Mouse (Mus musculus) midbrain, embryonic 11.5 days (tissue): ENCODE measurements around the gene Bri3. TPM values are rescaled to one million over a fixed set of nuclear protein-coding genes. Genes with fewer than 3 reads are reported as not detected.
A peak's percentile ranks its signal among the peaks of the same experiment; 100 is the strongest.

Source experiments
- ATAC-seq: fragments of 200-750 bp; cut with Nextera tagmentation; 2 replicates; pipeline ENCODE4 v1.8.0; 2017; ENCODE audit warnings: moderate TSS enrichment, moderate library complexity; ENCODE audit not compliant: low FRiP score
- DNase-seq: peaks from one replicate; pipeline ENCODE4 v3.0.0; 2015; ENCODE audit warnings: low spot score; ENCODE audit errors: missing footprints
- H3K27ac ChIP-seq: fragments of 300-500 bp; sonication (generic); 2 replicates; pipeline ENCODE4 v1.5.1; 2014; ENCODE audit warnings: low read depth, low read length
- H3K27me3 ChIP-seq: fragments of 300-500 bp; sonication (generic); 2 replicates; pipeline ENCODE4 v1.6.1; 2014; ENCODE audit warnings: mild to moderate bottlenecking, low read length, moderate library complexity, mixed read lengths; ENCODE audit not compliant: control insufficient read depth, insufficient read depth
- H3K36me3 ChIP-seq: fragments of 300-500 bp; sonication (generic); 2 replicates; pipeline ENCODE4 v1.6.1; 2014; ENCODE audit warnings: mild to moderate bottlenecking, low read length, moderate library complexity, mixed read lengths; ENCODE audit not compliant: control insufficient read depth, insufficient read depth
- H3K4me1 ChIP-seq: fragments of 300-500 bp; sonication (generic); 2 replicates; pipeline ENCODE4 v1.6.1; 2014; ENCODE audit warnings: low read length; ENCODE audit not compliant: control insufficient read depth, insufficient read depth
- H3K4me2 ChIP-seq: fragments of 300-500 bp; sonication (generic); 2 replicates; pipeline ENCODE4 v1.6.1; 2014; ENCODE audit warnings: mild to moderate bottlenecking, moderate library complexity
- H3K4me3 ChIP-seq: fragments of 300-500 bp; sonication (generic); 2 replicates; pipeline ENCODE4 v1.5.1; 2014; ENCODE audit warnings: low read depth, low read length
- H3K9ac ChIP-seq: fragments of 300-500 bp; sonication (generic); 2 replicates; pipeline ENCODE4 v1.6.1; 2014; ENCODE audit warnings: low read length
- H3K9me3 ChIP-seq: fragments of 300-500 bp; sonication (generic); 2 replicates; pipeline ENCODE4 v1.6.1; 2016; ENCODE audit warnings: low read length; ENCODE audit not compliant: control insufficient read depth
- WGBS: fragments of 180-500 bp; shearing (Covaris S2); extraction: QIAGEN DNeasy Blood & Tissue Kit; methylation state at CpG from one replicate; pipeline ENCODE4 v1.1.7; 2014; 5-methylcytosine and 5-hydroxymethylcytosine counted together
- polyA plus RNA-seq: library from polyadenylated mRNA; unstranded; fragments of >200 nt; fragmentation: Nextera tagmentation; extraction: Ambion mirVana; gene quantifications from 2 replicates; pipeline ENCODE4 v1.2.1, GENCODE M21; 2014

Bri3 gene
- polyA plus RNA-seq, 1 experiment from 2014 or later: 130 TPM

- no peak overlapping the region for H3K4me3 ChIP-seq
- no peaks in the 10 kb centered on the region for H3K9me3 ChIP-seq
- H3K4me2 ChIP-seq: no peak overlapping the region
- no peaks in the 10 kb centered on the region for H3K36me3 ChIP-seq
- H3K4me1 ChIP-seq: no peaks in the 10 kb centered on the region
- H3K9ac ChIP-seq: no peak overlapping the region
- DNase-seq: peak; percentile 77
- H3K27ac ChIP-seq: no peak overlapping the region
- H3K27me3 ChIP-seq: no peaks in the 10 kb centered on the region
- no peak for ATAC-seq
- WGBS: 91% methylated on average over 11 of the region's 13 CpGs
These were observed 34.2 kb downstream of the Bri3 start for GRCm38 (mm10) chr5:144278374-144278960.

GRCm38 (mm10) chr5:144279081-144279541 lies 34.9 kb downstream of the Bri3 start:
- H3K4me1 ChIP-seq: no peaks in the 10 kb centered on the region
- H3K27ac ChIP-seq: no peak overlapping the region
- no peak for ATAC-seq
- peak; percentile 73 for DNase-seq
- no peaks in the 10 kb centered on the region for H3K27me3 ChIP-seq
- no peaks in the 10 kb centered on the region for H3K9me3 ChIP-seq
- no peak overlapping the region for H3K9ac ChIP-seq
- no peak overlapping the region for H3K4me3 ChIP-seq
- H3K4me2 ChIP-seq: no peak overlapping the region
- WGBS: 94% methylated on average over 9 of the region's 9 CpGs
- H3K36me3 ChIP-seq: no peaks in the 10 kb centered on the region

GRCm38 (mm10) chr5:144279926-144280325 lies 35.7 kb downstream of the Bri3 start:
- Histone ChIP-seq H3K4me2 (no peak overlapping the region), H3K36me3 (no peaks in the 10 kb centered on the region), H3K9me3 (no peaks in the 10 kb centered on the region), H3K27me3 (no peaks in the 10 kb centered on the region), H3K9ac (no peak overlapping the region), H3K4me3 (no peak overlapping the region), H3K4me1 (no peaks in the 10 kb centered on the region), H3K27ac (no peak overlapping the region)
- ATAC-seq: no peak
- DNase-seq: peak; percentile 73
- WGBS: 96% methylated on average over 13 of the region's 13 CpGs

- Histone ChIP-seq H3K36me3 (no peaks in the 10 kb centered on the region), H3K4me3 (no peak overlapping the region), H3K27me3 (no peaks in the 10 kb centered on the region), H3K9ac (no peak overlapping the region), H3K4me1 (no peaks in the 10 kb centered on the region), H3K9me3 (no peaks in the 10 kb centered on the region), H3K4me2 (no peak overlapping the region), H3K27ac (no peak overlapping the region)
- ATAC-seq (no peak), DNase-seq (peak; percentile 77)
- 83% methylated on average over 11 of the region's 11 CpGs for WGBS
These were observed 38.4 kb downstream of the Bri3 start for GRCm38 (mm10) chr5:144282470-144283260.

- H3K4me2 ChIP-seq: no peak overlapping the region
- ATAC-seq (no peak), DNase-seq (no peak)
- H3K27ac ChIP-seq: no peak overlapping the region
- no peak overlapping the region for H3K9ac ChIP-seq
- H3K4me3 ChIP-seq: no peak overlapping the region
- no peaks in the 10 kb centered on the region for H3K27me3 ChIP-seq
- 86% methylated on average over 8 of the region's 8 CpGs for WGBS
- H3K9me3 ChIP-seq: no peaks in the 10 kb centered on the region
- no peaks in the 10 kb centered on the region for H3K36me3 ChIP-seq
- no peaks in the 10 kb centered on the region for H3K4me1 ChIP-seq
These were observed 39.4 kb downstream of the Bri3 start for GRCm38 (mm10) chr5:144283551-144284031.

GRCm38 (mm10) chr5:144284599-144284998 lies 40.4 kb downstream of the Bri3 start:
- Histone ChIP-seq H3K36me3 (no peaks in the 10 kb centered on the region), H3K9ac (no peak overlapping the region), H3K4me3 (no peak overlapping the region), H3K9me3 (no peaks in the 10 kb centered on the region), H3K4me1 (no peaks in the 10 kb centered on the region), H3K27ac (no peak overlapping the region), H3K4me2 (no peak overlapping the region), H3K27me3 (no peaks in the 10 kb centered on the region)
- no peak for ATAC-seq
- DNase-seq: no peak
- WGBS: 85% methylated on average over 5 of the region's 5 CpGs

GRCm38 (mm10) chr5:144286591-144287266 lies 42.5 kb downstream of the Bri3 start:
- no peak overlapping the region for H3K4me3 ChIP-seq
- H3K4me1 ChIP-seq: no peaks in the 10 kb centered on the region
- no peak overlapping the region for H3K9ac ChIP-seq
- no peak for DNase-seq
- no peaks in the 10 kb centered on the region for H3K9me3 ChIP-seq
- no peak for ATAC-seq
- no peaks in the 10 kb centered on the region for H3K27me3 ChIP-seq
- WGBS: 84% methylated on average over 9 of the region's 9 CpGs
- H3K27ac ChIP-seq: no peak overlapping the region
- H3K36me3 ChIP-seq: no peaks in the 10 kb centered on the region
- H3K4me2 ChIP-seq: no peak overlapping the region

- no peak overlapping the region for H3K27ac ChIP-seq
- WGBS: 82% methylated on average over 3 of the region's 3 CpGs
- DNase-seq (peak; percentile 37), ATAC-seq (no peak)
- H3K4me3 ChIP-seq: no peak overlapping the region
- H3K36me3 ChIP-seq: no peaks in the 10 kb centered on the region
- H3K4me2 ChIP-seq: no peak overlapping the region
- H3K27me3 ChIP-seq: no peaks in the 10 kb centered on the region
- no peaks in the 10 kb centered on the region for H3K9me3 ChIP-seq
- no peaks in the 10 kb centered on the region for H3K4me1 ChIP-seq
- no peak overlapping the region for H3K9ac ChIP-seq
These were observed 43.1 kb downstream of the Bri3 start for GRCm38 (mm10) chr5:144287267-144287820.
